Mouse (Mus musculus): Measurements from ENCODE around the gene H2afx.
"Not testable (repeated sequence)": the region's sequence is repeated elsewhere in the genome, so short reads cannot be mapped to it uniquely, and the experiment has no call there.

Gene H2afx

GRCm38 (mm10) chr9:44318826-44319095 is 15.7 kb upstream of the H2afx start:
- DNase-seq (ENCODE audit: low spot score in 2 of 2), result no peak

GRCm38 (mm10) chr9:44319105-44319886 is 15.2 kb upstream of the H2afx start:
- DNase-seq (ENCODE audit: low spot score in 2 of 2), result peak in 1 of 2 experiments; percentile 30

GRCm38 (mm10) chr9:44319887-44320798 is 14.4 kb upstream of the H2afx start, which contains the start of gene C2cd2l:
C2cd2l (minus strand) TSS chr9:44320285.
- peak; percentile 91 to 93 for DNase-seq (ENCODE audit: low spot score in 2 of 2)

- DNase-seq (ENCODE audit: low spot score in 2 of 2), result peak in 1 of 2 experiments; percentile 32
Observed at GRCm38 (mm10) chr9:44320799-44321133, 13.7 kb upstream of the H2afx start.

- DNase-seq (ENCODE audit: low spot score in 2 of 2), result not testable (repeated sequence)
Observed at GRCm38 (mm10) chr9:44323656-44324055, 10.8 kb upstream of the H2afx start.

- no peak for DNase-seq (ENCODE audit: low spot score in 2 of 2)
Observed at GRCm38 (mm10) chr9:44324147-44324546, 10.3 kb upstream of the H2afx start.

GRCm38 (mm10) chr9:44325032-44325767 is 9.3 kb upstream of the H2afx start:
- not testable (repeated sequence) for DNase-seq (ENCODE audit: low spot score in 2 of 2)

GRCm38 (mm10) chr9:44325768-44326370 is 8.6 kb upstream of the H2afx start, which contains the start of gene Dpagt1:
Dpagt1 (plus strand) TSS chr9:44326019.
- no peak for DNase-seq (ENCODE audit: low spot score in 2 of 2)

GRCm38 (mm10) chr9:44326371-44327063 is 8.0 kb upstream of the H2afx start:
- DNase-seq (ENCODE audit: low spot score in 2 of 2), result peak; percentile 88 to 90

- DNase-seq (ENCODE audit: low spot score in 2 of 2), result peak; percentile 60 to 70
Observed at GRCm38 (mm10) chr9:44327064-44327711, 7.3 kb upstream of the H2afx start.

GRCm38 (mm10) chr9:44327926-44328325 is 6.6 kb upstream of the H2afx start:
- DNase-seq (ENCODE audit: low spot score in 2 of 2), result no peak

- no peak for DNase-seq (ENCODE audit: low spot score in 2 of 2)
Observed at GRCm38 (mm10) chr9:44330736-44331135, 3.8 kb upstream of the H2afx start.

- no peak for DNase-seq (ENCODE audit: low spot score in 2 of 2)
Observed at GRCm38 (mm10) chr9:44332918-44333638, 1.4 kb upstream of the H2afx start.

GRCm38 (mm10) chr9:44335331-44336092 is 1.0 kb downstream of the H2afx start:
- DNase-seq (ENCODE audit: low spot score in 2 of 2), result peak; percentile 25 to 34

GRCm38 (mm10) chr9:44336093-44336406 is 1.6 kb downstream of the H2afx start:
- no peak for DNase-seq (ENCODE audit: low spot score in 2 of 2)

GRCm38 (mm10) chr9:44336513-44336912 is 2.0 kb downstream of the H2afx start:
- not testable (repeated sequence) for DNase-seq (ENCODE audit: low spot score in 2 of 2)

GRCm38 (mm10) chr9:44336964-44337363 is 2.5 kb downstream of the H2afx start:
- no peak for DNase-seq (ENCODE audit: low spot score in 2 of 2)

GRCm38 (mm10) chr9:44337436-44338169 is 3.1 kb downstream of the H2afx start:
- DNase-seq (ENCODE audit: low spot score in 2 of 2), result no peak

GRCm38 (mm10) chr9:44338574-44338973 is 4.1 kb downstream of the H2afx start:
- no peak for DNase-seq (ENCODE audit: low spot score in 2 of 2)
